Comparison of ENCODE assay signal across 8 mouse cellular contexts in the genomic region with DNA sequence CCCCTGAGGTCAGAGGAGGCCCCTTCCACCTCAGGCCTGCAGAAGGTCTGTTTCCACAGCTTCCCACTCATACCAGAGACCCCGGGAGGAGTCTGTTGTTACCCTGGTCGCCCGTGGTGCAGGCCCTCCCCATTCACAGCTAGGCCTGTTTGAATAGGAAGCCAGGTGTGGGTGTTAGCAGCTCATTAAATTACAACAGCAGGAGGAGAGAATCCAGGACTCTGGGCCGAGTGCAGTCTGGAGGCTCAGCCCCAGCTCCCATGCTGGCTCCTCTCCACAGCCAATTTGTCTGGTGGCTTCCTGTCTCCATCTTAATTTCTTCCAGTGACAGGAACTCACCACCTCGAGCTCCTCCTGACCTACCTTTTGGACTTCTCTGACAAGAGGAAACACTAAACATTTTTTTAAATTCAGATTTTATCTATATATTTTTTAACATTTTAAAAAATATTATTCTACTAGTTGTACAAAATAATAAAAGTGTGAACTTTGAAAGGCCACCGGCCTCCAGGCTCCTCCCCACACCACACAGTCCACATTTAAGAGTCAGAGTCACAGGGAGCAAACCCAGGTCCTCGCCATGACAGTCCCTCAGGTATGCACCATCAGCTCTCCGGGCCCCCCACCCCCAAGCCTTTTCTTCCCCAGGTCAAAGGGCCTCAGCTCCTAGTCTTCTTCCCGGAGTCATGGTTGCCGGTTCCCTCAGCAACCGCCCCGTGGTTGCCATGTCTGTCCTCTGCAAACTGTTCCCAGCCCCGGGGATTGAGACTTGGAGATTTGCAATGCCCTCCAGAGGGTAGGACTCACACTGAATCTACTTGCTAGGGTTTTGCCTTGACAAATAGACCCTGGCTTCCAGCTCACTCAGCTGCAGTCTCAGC.
DNase-seq lines count a peak whose midpoint lies in the region; ATAC-seq and TF ChIP-seq lines count a peak whose summit lies in the region.
"Had no signal": no experiment of that assay in that cellular context is flagged by ENCODE, and none has a peak within 500 bp of the region (broad histone marks: within the 10 kb centered on the region; RNA-seq: fewer than 3 reads in every experiment).

No protein-coding gene starts in this region.

- no peak overlapping the region for H3K27ac ChIP-seq in cerebellum, adult 2 months (ENCODE audit: insufficient read depth, low read length)
- no peak overlapping the region for H3K27ac ChIP-seq in forebrain, embryonic 15.5 days (replicated peaks)
- no peak overlapping the region; the same call in 1 of the 2 replicates for H3K27ac ChIP-seq in midbrain, embryonic 11.5 days (ENCODE audit: low read depth, low read length)

- peaks cover 8% of the 10 kb centered on the region for H3K4me1 ChIP-seq in cerebellum, adult 2 months (ENCODE audit: control insufficient read depth, insufficient read depth, low read length)
- peaks cover 12% of the 10 kb centered on the region for H3K4me1 ChIP-seq in forebrain, embryonic 15.5 days
- H3K4me1 ChIP-seq in midbrain, embryonic 11.5 days (ENCODE audit: control insufficient read depth, insufficient read depth, low read length): peaks cover 9% of the 10 kb centered on the region

- no peaks in the 10 kb centered on the region for H3K27me3 ChIP-seq in cerebellum, adult 2 months (ENCODE audit: control insufficient read depth, insufficient read depth, low read length)
- H3K27me3 ChIP-seq in forebrain, embryonic 15.5 days: no peaks in the 10 kb centered on the region
- no peaks in the 10 kb centered on the region for H3K27me3 ChIP-seq in midbrain, embryonic 11.5 days (ENCODE audit: control insufficient read depth, insufficient read depth, low read length)

- DNase-seq in left cerebral cortex, adult 18-20 months (ENCODE audit: low spot score in 2 of 2): peak; percentile 14 to 34
- DNase-seq in left cerebral cortex, adult 11 months (ENCODE audit: low spot score): no peak
- peak; percentile 26 to 37 for DNase-seq in cerebellum, adult 2 months
- DNase-seq in midbrain, embryonic 11.5 days (ENCODE audit: low spot score, missing footprints): peak; percentile 88
- no peak for DNase-seq in heart, postnatal 4 days
- DNase-seq: kidney, postnatal 36 days had no signal

- no peak overlapping the region for H3K4me2 ChIP-seq in forebrain, embryonic 15.5 days (replicated peaks)
- H3K4me2 ChIP-seq in midbrain, embryonic 11.5 days: 0 out of 2 replicates have a peak overlapping the region, but pooled peaks have one; percentile 4

- H3K4me3 ChIP-seq in cerebellum, adult 2 months (replicated peaks; ENCODE audit: insufficient read depth, low read depth, low read length): no peak overlapping the region
- H3K4me3 ChIP-seq in forebrain, embryonic 15.5 days: no peak overlapping the region
- H3K4me3 ChIP-seq in midbrain, embryonic 11.5 days (ENCODE audit: low read depth, low read length): no peak overlapping the region

- no peaks in the 10 kb centered on the region for H3K36me3 ChIP-seq in forebrain, embryonic 15.5 days
- no peaks in the 10 kb centered on the region for H3K36me3 ChIP-seq in midbrain, embryonic 11.5 days (ENCODE audit: control insufficient read depth, insufficient read depth, low read length)

- TF ChIP-seq CTCF in cerebellum, adult 2 months (IDR thresholded peaks at IDR 0.05; ENCODE audit: borderline replicate concordance, insufficient read depth, low read depth, low read length): no peak

- H3K9ac ChIP-seq in forebrain, embryonic 15.5 days (replicated peaks): no peak overlapping the region
- H3K9ac ChIP-seq in midbrain, embryonic 11.5 days (ENCODE audit: low read length): no peak overlapping the region

- 64% methylated on average over 13 of the region's 13 CpGs for WGBS in cerebellum, adult 2 months
- 41% methylated on average over 13 of the region's 13 CpGs for WGBS in forebrain, embryonic 15.5 days
- 14% methylated on average over 13 of the region's 13 CpGs for WGBS in midbrain, embryonic 11.5 days

- TF ChIP-seq POLR2A in cerebellum, adult 2 months (IDR thresholded peaks at IDR 0.05; ENCODE audit: borderline replicate concordance, insufficient read depth, low read length): no peak

- H3K9me3 ChIP-seq in forebrain, embryonic 15.5 days: no peaks in the 10 kb centered on the region
- H3K9me3 ChIP-seq in midbrain, embryonic 11.5 days (ENCODE audit: control insufficient read depth, low read length): no peaks in the 10 kb centered on the region

- ATAC-seq in forebrain, embryonic 15.5 days (replicated peaks): peak; percentile 35; the same call in 1 of the 2 replicates
- ATAC-seq in midbrain, embryonic 11.5 days (ENCODE audit: low FRiP score): peak; percentile 50; the same call in 1 of the 2 replicates
- no peak for ATAC-seq in CD4-positive, CD25-positive, alpha-beta regulatory T cell, adult 4 months

Comparison
In these comparisons a context has a peak if more than half of its experiments do, and no peak if none do; other contexts are left out.
1. DNase-seq: peak in left cerebral cortex, adult 18-20 months (2 of 2), cerebellum, adult 2 months (2 of 2) and midbrain, embryonic 11.5 days (single experiment); none in left cerebral cortex, adult 11 months (single experiment) and heart, postnatal 4 days (single experiment).